Comparison of ENCODE assay signal across 8 mouse cellular contexts in the genomic region with DNA sequence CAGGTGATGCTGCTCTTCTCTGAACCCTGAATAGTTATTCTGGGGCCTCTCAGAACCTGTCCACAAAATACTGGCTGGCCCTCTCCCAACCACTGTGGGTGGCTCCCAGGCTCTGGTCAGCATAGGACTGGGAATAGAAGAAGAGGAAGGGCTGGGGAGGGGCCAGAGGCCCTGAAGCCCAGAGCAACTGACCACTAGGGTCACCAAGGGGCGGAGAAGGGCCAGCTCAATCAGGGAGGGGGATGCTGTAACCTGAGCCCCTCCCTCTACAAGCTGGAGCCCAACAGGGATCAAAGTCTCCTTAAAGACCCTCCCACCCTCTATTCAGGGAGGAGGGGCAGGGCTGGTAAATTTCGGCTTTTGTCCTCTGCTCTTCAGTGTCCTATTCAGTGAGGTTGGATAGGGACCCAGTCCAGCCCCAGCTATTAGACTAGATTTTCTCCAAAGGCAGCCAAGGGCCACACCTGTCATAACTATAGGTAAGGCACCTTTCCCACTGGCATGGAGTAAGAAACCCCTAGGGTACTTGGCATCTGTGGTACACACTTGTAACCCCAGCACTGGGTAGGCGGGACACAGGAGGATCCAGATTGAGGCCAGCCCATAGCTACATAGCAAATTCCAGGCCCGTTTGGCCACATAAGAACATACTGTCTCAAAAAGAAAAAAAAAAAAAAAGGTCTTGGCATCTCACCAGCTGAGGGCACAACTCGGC. TPM values are rescaled to one million over a fixed set of nuclear protein-coding genes. Genes with fewer than 3 reads are reported as not detected.
DNase-seq lines count a peak whose midpoint lies in the region; ATAC-seq lines count a peak whose summit lies in the region.

Gene Wfikkn1, minus strand, starts transcription at position 663 of the 715 bp plus-strand sequence.

- intact Hi-C loops in heart, postnatal 36 days (cut with DNase I): no loop called here

- peaks cover 71% of the 10 kb centered on the region for H3K4me1 ChIP-seq in heart, embryonic 10.5 days
- H3K4me1 ChIP-seq in hindbrain, embryonic 14.5 days (replicated peaks; ENCODE audit: control insufficient read depth, insufficient read depth, low read length): peaks cover 24% of the 10 kb centered on the region
- H3K4me1 ChIP-seq in midbrain, embryonic 14.5 days (ENCODE audit: control insufficient read depth, insufficient read depth, low read length): peaks cover 34% of the 10 kb centered on the region

- H3K9me3 ChIP-seq in heart, embryonic 10.5 days: no peaks in the 10 kb centered on the region
- no peaks in the 10 kb centered on the region for H3K9me3 ChIP-seq in hindbrain, embryonic 14.5 days (ENCODE audit: control insufficient read depth, low read length)
- H3K9me3 ChIP-seq in midbrain, embryonic 14.5 days (ENCODE audit: control insufficient read depth, low read length): no peaks in the 10 kb centered on the region

- no peaks in the 10 kb centered on the region for H3K27me3 ChIP-seq in heart, embryonic 10.5 days (ENCODE audit: insufficient read depth, poor library complexity, severe bottlenecking)
- H3K27me3 ChIP-seq in hindbrain, embryonic 14.5 days (ENCODE audit: control insufficient read depth, insufficient read depth, low read length): no peaks in the 10 kb centered on the region
- H3K27me3 ChIP-seq in midbrain, embryonic 14.5 days (ENCODE audit: control insufficient read depth, insufficient read depth, low read length): no peaks in the 10 kb centered on the region

- DNase-seq in heart, embryonic 10.5 days (ENCODE audit: low spot score): no peak
- no peak for DNase-seq in heart, postnatal 36 days
- DNase-seq in brain, adult 2 months (ENCODE audit: low read depth, low spot score): peak; percentile 48
- DNase-seq in hindbrain, embryonic 14.5 days (ENCODE audit: low spot score): no peak
- DNase-seq in midbrain, embryonic 14.5 days: no peak
- DNase-seq in thymus, postnatal 14 days: no peak
- DNase-seq in Muller cell, postnatal 12 days (ENCODE audit: inconsistent ontology term): no peak
- no peak for DNase-seq in frontal cortex, postnatal 36 days (ENCODE audit: low spot score in 2 of 2)

- H3K27ac ChIP-seq in heart, embryonic 10.5 days: peak within 1 kb of the TSS; percentile 66
- 0 out of 2 replicates have a peak within 1 kb of the TSS, but pooled peaks have one; percentile 54 for H3K27ac ChIP-seq in hindbrain, embryonic 14.5 days
- H3K27ac ChIP-seq in midbrain, embryonic 14.5 days (replicated peaks; ENCODE audit: low read depth, low read length): peak within 1 kb of the TSS; percentile 27; the same call in 1 of the 2 replicates

- WGBS in heart, embryonic 10.5 days: 42% methylated on average over 5 of the region's 5 CpGs
- 16% methylated on average over 5 of the region's 5 CpGs for WGBS in hindbrain, embryonic 14.5 days
- 19% methylated on average over 5 of the region's 5 CpGs for WGBS in midbrain, embryonic 14.5 days

- peak within 1 kb of the TSS; percentile 12 for H3K9ac ChIP-seq in hindbrain, embryonic 14.5 days
- H3K9ac ChIP-seq in midbrain, embryonic 14.5 days (replicated peaks; ENCODE audit: low read length): peak within 1 kb of the TSS; percentile 7; the same call in 1 of the 2 replicates

- ATAC-seq in hindbrain, embryonic 14.5 days (ENCODE audit: low FRiP score): no peak
- ATAC-seq in midbrain, embryonic 14.5 days (ENCODE audit: low FRiP score, low TSS enrichment): no peak

- no peak within 1 kb of the TSS for H3K4me3 ChIP-seq in heart, embryonic 10.5 days
- no peak within 1 kb of the TSS for H3K4me3 ChIP-seq in hindbrain, embryonic 14.5 days (replicated peaks; ENCODE audit: low read length)
- no peak within 1 kb of the TSS for H3K4me3 ChIP-seq in midbrain, embryonic 14.5 days (replicated peaks; ENCODE audit: low read depth, low read length)

- no peak within 1 kb of the TSS for H3K4me2 ChIP-seq in hindbrain, embryonic 14.5 days (replicated peaks)
- H3K4me2 ChIP-seq in midbrain, embryonic 14.5 days (ENCODE audit: low read length): no peak within 1 kb of the TSS

- H3K36me3 ChIP-seq in heart, embryonic 10.5 days: peaks cover 54% of the 10 kb centered on the region
- H3K36me3 ChIP-seq in hindbrain, embryonic 14.5 days (replicated peaks; ENCODE audit: control insufficient read depth, insufficient read depth): peaks cover 51% of the 10 kb centered on the region
- peaks cover 57% of the 10 kb centered on the region for H3K36me3 ChIP-seq in midbrain, embryonic 14.5 days (ENCODE audit: control insufficient read depth, insufficient read depth, low read length)

RNA-seq across cellular contexts. Expression of gene Wfikkn1, which starts in this region (rescaled TPM):
- polyA plus RNA-seq in heart, embryonic 10.5 days (2016; fragmentation: Nextera tagmentation; extraction: Ambion mirVana): 0.96 and 3.8 TPM in 2 replicates
- under 1 TPM; 0.41 to 0.64 TPM for total RNA-seq in heart, postnatal 36 days (2021)
- 0.63 and 0.71 TPM in 2 replicates for polyA plus RNA-seq in hindbrain, embryonic 14.5 days (2014; fragmentation: Nextera tagmentation; extraction: Ambion mirVana)
- 0.61 and 0.70 TPM in 2 replicates for polyA plus RNA-seq in midbrain, embryonic 14.5 days (2014; fragmentation: Nextera tagmentation; extraction: Ambion mirVana)
